Mouse (Mus musculus) testis, postnatal 10 days (tissue): ENCODE measurements around the gene Orm3.

Source experiments
- DNase-seq: peaks from one replicate; pipeline ENCODE4 v3.0.0; 2021; ENCODE audit warnings: low spot score

Orm3 gene

DNA sequence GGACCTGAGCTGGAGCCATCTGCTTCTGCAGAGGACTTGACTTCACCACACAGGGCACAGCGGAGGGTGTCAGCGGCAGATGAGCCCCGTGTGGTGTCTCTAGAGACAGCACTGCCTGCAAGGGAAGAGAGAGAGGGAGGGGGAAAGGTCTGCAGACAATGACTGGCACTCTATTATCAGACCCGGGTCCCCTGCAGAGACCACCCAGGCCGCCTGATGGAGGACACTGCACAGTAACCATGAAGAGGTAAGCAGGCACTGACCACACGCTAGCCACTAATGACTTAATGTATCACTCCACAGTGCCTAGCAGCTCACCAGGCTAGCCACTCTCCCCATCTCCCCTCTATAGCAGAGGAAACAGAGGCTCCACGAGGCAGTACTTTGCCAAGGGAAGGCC is 14.9 kb downstream of the Orm3 start:
- no peak for DNase-seq

DNA sequence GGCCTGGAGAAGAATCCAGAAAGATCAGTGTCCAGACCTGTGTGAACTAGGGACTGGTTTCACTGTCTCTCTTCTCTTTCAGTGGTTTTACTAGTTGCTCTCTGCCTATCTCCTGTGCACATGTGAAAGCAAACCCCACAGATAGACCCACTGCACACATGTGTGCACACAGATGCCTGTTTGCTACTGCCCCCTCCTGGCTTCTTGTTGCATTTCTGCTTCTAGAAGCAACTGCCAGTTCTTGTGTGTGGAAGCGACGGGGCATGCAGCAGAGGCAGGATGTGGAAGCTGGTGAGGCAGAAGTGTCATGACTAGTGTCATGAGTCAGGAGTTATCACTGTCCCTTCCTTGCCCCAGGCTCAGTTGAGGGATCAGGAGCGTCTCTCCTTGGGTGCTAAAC is 15.9 kb downstream of the Orm3 start:
- no peak for DNase-seq

DNA sequence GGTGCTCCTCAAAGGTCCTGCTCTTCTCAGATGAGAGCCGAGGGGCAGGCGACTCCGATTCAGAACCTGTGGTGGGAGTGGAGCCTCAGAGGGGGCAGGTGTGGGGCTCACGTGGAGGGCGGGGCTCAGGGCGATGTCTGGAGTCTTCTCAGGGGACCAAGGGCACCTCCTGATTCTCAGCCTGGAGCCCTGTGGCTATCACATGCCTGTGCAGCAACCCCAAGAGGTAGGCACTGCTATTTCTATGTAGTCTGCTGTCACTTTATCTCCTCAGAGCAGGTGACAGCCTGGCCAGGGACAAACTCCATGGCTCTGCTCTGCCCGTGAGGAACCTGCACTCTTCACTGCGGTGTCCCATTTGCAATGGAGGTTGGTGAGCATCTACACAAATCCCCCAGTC is 17.4 kb downstream of the Orm3 start:
- no peak for DNase-seq

DNA sequence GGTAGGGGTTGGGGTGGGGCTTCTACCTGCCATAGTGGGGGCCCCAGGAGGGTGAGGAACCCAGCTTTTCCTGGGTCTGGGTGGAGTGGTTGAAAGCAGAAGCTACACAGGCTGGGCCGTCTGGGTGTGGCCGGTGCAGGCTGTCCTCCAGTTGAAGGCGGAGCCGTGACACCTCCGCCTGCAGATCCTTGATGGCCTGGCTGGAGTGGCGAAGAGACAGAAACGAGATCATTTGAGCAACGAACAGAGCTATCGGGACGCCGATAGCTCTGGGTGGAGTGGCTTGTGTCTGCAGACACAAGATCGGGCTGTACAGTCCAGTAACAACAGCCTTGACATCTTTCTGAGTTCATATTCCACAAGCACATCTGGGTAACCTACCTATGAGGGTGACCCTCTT is 18.4 kb downstream of the Orm3 start:
- DNase-seq: no peak

DNA sequence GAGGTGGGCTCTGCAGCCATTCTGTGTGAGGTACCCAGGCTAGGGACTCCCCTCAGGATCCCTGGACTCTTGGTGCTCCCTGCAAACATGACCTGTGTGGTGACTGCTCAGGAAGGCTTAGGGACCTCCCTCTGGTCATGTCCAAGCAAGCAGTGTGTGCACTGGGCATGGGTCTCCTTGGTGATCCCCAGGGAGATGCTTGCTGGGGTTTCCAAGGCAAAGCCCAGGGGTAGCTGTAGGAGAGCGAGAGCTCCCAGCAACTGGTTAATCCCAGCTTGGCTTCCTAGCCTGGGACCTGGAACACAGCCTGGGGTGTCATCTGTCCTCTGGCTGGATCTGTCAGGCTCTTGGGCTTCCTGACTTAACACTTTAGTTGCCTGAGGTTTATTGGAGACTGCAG is 19.4 kb downstream of the Orm3 start:
- no peak for DNase-seq

DNA sequence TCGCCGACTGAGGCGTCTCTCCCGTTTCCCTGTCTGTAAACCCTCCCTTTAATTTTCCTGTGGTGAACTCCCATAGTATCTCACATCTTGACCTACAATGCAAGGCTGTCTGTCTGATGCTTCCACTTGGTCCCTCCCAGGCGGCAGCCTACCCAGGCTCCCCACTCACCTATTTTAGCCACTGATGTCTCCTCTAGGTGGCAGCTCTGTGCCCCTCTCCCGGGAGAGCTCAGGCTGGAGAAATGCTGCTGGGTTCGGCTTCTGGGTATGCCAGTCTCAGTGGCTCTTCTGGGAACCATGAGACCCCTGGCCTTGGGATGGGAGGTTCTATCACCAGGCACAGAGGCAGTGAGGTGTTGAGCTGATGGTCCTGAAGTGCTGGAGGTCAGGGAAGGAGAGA is 21.5 kb downstream of the Orm3 start:
- DNase-seq: no peak

DNA sequence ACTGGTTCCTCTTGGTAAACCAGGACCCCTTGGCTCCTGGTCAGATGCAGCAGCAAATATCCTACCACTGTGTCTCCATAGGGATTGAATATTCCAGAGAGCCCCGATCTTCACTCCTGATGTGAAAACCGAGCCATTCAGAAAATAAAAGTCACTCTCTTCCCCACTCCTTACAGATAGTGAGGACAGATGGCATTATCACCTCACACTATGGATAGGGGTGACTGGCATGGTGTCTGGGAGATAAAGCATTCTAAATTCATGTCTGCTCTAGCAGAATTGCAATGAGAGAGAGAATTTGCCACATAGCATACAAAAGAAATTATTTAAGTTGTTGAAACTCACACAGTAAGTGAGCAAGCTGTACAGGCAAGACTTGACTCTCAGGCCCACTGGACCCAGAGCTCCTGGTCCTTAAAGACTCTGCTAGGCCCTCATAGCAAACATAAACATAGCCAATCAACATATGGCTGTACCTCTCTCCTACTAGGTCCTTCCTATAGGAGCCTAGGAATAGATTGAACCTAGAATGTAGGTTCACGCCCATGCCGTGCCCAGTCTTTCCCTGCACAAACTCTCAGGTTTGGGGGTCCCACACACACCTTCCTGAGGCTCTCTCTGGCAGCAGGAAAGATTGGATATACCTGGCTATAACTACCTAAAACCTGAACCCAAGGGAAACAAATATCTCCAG is 26.9 kb downstream of the Orm3 start:
- no peak for DNase-seq

DNA sequence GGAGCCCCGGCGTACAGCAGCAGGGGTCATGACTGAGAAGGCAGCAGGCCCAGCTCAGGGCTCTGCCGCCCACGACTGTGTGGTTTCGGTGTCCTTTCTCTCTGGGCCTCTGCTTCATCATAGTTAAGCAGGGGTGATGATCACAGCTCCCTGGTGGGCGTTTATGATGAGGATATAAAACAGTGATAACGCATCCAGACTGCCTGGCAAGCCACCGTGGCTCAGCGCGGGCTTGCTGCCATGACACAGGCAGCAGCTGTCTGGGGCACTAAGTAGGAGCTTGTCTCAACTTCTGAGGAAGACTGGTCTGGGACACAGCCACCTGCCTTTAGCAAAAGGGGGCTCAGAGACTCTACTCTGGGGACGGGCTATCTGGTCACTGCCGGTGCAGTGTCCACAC is 27.5 kb downstream of the Orm3 start:
- no peak for DNase-seq

DNA sequence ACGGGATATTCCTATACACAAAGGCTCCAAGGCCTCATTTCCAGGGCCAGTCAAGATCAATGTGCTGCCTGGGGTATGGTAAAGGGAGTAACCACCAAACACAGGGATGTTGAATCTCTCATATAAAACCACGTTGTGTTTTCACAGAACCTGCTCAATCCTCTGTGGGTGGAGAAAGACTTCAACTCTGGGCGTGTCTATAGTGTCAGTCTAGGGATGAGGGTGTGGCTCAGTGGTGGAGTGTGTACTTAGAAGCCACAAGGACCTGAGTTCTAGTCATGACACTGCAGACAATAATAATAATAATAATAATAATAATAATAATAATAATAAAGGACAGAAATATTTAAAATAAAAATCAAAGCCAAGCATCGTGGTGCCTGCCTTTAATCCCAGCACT is 28.3 kb downstream of the Orm3 start:
- no peak for DNase-seq

DNA sequence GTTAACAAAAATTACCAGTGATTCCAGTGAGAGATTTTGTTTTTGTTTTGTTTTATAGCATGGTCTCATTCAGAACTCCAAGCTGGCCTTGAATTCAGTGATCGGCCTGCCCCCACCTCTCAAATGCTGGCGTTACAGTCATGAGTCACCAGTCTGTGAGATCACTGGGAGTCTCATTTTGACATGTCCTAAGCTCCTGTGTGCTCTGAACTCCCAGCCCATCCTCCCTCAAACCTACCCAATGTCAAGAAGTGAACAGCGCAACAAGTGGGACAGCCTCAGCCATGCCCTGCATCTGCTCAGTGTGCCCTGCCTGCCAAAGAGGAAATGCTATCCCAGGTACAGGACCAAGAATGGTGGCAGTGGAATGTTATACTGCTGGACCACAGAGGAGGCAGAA is 29.3 kb downstream of the Orm3 start:
- DNase-seq: no peak

DNA sequence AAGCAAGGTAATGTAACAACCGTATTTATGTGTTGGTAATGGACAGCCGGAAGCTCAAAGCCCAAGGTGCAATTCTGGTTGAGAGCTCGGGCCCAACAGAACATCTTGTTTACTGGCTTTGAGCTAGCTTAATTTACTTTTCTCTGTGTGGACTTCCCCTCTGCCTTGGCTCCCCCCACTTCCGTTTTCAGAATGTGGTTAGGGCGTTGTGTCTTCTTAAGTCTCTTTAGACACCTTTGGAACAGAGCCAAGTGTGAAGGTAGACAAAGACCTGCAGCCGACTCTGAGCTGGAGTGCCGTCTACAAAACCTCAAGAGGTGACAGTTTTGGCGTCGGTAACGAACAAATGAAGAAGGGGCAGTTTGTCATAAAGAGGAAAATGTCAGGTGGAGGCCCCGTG is 29.8 kb downstream of the Orm3 start:
- DNase-seq: no peak

DNA sequence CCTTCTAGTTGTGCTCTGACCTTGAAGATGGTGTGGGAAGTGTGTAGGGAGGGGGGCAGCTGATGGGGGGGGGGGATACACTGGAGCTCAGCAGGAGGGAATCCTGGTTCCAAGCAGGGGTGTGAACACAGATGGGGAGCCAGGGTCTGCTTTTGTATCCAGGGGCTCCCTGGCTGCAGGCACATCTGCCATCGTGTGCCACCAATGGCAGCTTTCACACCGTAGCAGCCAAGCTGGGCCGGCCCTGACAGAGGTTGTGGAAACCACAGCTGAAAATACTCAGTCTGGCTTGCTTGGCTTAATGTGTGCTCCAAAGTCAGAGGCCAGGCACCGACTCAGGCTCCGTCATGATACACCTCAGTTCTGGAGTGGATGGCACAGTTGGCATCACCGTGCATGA is 32.1 kb downstream of the Orm3 start:
- no peak for DNase-seq

DNA sequence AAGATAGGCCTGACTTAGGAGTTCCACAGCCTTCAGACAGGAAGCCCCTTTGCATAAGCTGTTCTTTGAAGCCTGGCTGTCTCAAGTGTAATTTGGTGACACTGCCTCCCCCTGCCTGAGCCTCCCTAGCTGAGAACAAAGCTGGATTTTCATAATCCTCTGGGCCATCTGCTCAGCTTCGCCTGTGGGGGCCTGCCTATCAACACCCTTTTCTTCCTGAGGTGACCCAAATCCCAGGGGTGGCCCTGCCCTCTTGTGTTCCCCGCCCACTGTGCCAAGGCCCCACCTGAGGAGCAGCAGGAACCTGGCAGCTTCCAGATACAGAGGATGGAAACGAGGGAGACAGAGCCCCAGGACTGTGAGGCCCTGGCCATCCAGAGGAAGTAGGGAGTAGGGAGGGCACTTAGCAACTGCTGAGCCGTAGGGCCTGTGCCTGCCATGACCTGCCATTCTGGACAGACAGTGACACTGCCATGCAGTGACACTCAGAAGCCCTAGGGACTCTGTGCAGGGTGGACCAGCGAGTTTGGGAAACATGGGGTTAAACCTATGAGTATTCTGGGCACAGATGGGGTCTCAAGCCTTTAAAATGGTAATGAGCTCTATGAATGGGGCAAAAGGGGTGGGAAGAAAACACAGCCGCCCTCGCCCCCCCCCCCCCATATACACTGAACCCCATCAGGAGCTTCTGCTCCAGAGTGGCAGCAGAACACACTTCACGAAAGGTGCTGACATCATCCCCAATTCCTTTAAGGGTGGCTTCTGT is 33.3 kb downstream of the Orm3 start:
- no peak for DNase-seq

DNA sequence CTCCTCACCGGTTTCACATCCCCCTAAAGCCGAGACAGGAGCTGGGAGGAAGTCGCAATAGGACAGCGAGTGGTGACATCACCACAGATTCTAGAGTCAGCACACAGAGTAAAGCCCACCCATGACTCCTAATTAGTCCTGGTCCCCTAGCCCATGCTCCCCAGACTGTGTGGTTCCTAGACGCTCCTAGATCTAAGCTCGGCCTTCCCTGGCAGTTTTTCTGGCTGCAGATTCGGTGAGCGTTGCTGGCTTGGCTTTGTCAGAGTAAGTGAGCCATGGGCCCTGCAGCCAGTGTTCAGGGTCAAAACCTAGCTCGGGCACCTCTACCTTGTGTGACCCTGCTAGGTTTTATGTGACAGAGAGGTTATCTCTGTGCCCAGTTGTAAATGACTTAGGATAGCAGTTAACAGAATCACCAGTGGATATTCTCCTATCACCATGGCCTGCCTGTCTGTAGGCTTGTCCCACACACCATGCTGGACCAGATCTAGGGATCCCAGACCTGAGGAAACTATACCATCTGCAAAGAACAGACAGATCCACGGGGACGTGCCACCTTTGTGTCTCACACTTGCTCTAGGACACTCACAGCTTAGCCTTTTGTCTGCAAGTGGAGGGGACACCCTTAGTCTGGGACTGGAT is 34.0 kb downstream of the Orm3 start:
- DNase-seq: no peak

DNA sequence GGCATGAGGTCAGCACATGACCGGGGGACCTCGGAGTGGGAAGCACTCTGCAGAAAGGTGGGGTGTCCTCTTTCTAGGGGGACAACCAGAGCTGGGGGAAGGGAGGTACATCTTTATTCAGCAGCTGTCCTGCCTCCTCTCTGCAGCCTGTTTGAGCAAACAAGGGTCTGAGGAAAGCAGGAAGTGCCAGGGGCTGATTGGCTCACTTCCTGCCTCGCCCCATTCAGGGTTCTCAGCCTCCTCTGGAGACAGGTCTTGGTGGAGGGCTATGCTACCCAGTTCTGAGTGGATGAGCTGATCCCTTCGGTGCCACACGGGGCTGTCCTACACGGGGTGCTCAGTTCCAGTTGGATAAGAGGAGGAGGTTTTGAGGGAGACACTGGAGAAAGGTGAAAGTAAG is 35.4 kb downstream of the Orm3 start:
- no peak for DNase-seq

DNA sequence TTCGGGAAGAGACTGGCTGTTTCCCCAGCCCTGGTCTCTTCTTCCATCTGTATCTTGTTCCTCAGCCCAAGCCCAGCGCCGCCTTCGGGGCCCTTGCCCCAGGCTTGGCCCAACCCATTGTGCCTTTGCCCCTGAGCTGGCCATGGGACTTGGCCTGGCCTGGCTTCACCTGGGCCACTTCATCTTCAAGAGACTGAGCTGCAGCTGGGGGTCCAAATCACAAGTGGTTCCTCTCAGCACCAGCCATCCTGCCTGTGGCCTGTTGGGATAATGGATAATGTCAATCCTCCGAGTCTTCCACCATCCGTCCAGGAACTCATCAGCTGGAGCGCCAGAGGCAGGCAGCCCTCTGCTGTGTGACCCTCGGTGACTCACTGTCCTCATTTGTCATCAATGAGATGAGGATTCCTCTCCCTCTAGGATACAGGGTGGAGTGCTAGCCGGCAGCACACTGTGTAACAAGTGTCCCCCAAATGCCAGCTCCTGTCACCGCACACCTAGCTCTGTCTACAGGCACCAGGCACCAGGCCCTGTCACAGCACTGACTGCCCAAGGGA is 42.1 kb downstream of the Orm3 start:
- DNase-seq: no peak

DNA sequence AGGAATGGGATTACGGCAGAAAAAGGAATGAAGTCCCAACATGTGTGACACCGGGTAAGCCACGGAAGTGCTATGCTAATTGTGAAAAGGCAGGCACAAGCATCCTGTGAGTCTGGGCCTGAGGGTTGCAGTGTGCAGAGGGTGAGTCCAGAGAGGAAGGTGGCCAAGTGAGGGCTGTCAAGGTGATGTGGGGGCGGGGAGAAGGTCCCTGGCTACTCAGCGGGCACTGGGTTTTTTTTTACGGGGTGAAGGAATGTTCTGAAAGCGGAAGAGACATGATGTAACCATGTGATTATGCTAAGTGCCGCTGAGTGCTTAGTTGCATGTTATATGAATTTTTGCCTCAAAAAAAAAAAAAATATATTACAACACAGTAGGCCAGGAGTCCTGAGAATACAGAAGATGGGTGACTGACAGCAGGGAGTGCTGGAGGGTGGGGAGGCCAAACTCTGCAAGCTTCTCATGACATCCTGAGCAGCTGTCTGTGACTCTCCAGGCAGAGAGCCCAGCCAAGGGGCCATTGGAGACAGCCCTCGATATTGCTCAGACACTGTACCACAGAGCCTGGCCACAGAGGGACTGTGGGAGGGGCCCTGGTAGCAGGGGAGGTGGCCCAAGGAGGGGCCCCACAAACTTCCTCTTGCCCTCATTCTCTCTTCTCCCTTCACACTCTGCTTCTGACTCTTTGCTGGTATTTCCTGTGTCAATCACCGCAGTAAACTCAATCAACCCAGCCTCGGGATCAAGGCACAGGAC is 43.1 kb downstream of the Orm3 start:
- no peak for DNase-seq

DNA sequence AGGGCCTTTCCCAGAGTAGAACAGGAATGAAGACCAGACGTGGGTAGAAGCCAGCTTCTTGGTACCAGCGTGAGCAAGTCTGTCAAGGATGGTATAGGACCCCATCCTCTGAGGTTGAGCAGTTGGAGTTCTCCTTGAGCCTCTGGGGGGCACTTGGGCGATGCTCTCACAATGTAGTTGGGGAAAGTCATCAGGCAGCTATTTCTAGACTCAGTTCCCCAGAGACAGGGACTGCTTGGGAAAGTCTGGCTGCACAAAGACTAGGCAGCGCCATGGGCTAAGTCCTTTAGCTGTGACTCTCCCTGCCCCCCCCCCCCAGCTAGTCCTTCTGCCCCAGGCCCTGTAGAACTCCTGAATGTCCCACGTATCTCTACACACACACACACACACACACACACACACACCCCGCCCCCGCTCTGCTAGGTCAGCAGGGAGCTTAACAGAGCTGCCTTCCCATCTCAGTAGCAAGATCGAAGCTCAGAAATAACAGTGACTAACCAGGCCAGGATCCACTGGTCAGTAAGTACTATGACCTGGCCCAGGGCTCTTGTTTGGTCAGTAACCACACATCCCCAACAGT is 43.8 kb downstream of the Orm3 start:
- DNase-seq: no peak

DNA sequence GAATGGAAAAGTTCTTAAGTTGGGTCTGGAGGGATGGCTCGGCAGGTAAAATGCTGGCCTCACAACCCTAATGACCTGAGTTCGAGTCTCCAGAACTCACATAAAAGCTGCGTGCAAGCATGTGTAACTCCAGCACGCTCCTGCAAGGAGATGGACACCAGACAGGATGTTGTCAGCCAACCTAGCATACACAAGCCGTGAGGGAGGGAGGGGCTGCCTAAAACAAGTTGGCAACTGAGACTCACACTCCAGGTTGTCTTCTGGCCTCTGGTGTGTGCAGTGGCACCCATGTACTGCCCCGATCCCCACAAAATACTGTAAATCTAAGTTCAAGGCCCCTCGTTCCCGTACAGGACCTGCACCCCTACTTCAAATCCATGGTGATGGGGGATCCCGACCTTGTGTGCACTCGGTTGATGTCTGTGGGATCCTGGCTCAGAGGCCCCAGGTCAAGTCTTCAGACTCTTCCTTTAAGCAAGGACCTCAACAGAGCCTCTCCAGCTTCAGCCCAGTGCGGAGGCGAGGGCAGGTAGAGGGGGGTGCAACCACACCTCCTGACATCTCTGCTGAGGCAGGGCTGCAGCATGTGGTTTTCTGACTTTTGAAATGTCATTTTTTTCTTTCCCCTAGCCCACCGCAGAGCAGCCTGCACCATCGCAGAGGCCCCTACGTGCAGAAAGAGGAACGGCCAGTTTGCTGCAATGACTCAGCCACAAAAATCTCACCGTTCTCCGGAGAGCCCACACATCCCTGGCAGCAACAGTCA is 44.8 kb downstream of the Orm3 start:
- no peak for DNase-seq

DNA sequence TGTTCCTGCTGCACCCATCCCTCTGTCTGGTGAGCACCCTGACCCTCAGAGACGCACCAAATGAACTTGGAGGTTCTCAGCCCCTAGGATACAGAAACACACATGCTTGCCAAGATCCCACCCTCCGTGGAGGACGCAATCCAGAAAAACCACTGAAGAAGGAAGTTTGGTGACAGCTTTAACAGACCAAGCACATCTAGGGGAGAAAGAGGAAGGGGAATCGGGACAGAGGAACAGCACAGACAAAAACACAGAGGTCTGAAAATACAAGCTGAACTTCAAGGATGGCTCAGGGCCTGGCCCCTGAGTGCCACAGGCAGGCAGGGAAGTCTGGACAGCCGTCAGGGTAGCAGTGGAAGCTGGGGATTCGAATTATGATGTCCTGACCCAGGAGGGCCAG is 45.7 kb downstream of the Orm3 start:
- DNase-seq: no peak

DNA sequence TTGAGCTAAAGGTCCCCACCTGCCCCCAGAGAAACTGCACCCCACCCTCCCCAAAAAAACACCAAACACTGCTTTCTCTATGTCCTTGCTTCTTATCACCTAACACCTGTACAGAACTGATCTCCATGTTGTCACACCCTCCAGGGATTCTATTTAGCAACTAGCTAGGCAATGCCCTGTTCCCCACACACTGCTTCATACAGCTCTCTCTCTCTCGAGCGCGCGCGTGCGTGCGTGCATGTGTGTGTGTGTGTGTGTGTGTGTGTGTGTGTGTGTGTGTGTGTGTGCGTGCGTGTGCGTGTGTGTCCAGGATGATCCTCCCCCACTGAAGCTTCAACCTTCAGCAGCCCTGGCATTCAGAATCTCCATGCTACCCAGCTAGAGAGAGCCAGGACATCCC is 46.1 kb downstream of the Orm3 start:
- no peak for DNase-seq
